Mouse (Mus musculus) lung, postnatal 14 days (tissue): ENCODE results near the gene Tcf20.

Experiments used
- DNase-seq: peaks from one replicate; pipeline ENCODE4 v3.0.0; 2021

Gene Tcf20

DNA sequence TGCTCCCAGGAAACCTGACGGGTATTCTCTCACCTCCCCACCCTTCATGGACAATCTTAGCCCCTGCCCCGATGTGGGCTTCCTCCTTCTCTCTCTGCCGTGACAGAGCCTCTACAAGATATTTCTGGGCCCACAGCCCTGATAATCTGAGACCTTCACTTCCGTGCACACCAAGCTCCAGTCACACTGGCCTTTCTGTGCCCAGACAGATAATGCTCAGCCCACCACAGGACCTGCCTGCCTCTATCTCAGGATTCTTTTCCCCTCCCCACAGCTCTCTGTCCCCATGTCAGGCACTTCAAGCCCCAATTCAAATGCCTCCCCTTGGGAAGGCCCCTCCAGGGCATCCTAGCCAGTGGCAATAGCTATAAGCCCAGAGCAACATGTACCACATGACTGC is 31.0 kb downstream of the Tcf20 start:
- no peak for DNase-seq

DNA sequence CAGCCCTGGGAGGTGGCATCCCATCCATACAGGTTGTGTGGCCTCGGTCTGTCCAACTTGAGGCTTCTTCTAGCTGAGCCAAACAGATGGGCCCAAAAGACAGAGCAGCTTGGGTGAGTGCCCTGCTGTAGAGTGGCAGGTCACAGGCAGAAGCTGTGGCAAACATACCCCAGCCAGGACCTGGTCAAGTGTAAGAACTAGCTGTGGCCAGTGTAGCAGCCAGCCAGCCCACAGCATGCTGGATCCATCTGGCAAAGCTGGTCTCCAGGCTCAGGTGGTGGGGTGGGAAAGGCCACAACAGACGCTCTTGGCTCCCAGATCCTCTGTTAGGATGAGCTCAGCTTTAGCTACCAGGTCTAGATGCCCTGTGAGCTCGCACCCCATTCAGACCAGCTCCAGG is 31.4 kb downstream of the Tcf20 start:
- no peak for DNase-seq

DNA sequence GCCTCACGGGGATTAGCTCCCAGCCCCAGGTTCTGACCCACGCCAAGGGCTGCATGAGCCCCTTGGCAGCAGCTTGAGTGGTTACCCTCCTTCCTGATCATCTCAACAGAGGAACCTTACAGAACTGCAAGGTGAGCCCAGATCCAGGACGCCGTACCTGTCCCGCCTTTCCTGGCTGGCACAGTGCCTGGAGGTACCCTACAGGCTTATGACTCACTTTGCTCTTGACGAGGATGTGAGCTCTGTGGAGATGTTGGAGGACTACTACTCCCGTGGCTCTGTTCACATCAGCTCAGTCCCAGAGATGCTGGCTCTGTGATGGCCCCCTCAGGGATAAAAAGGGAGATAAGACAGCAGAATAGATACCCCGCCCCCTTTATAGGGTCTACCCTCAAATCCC is 32.4 kb downstream of the Tcf20 start:
- DNase-seq = no peak

DNA sequence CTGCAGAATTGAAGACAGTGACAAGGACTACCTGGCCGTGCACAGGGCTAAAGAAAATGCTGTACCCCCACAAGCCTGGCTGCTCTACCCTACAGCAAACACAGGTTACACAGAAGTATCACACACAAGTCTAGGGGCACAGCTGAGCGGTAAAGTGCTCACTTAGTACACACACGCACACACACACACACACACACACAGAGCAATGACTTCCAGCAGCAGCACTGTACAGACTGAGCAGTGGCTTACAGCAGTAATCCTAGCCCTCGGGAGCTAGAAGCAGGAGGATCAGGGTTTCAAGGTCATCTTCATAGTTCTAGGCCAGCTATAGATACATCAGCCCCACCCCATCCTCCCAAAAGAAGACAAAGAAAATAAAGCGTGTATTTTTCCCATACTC is 33.6 kb downstream of the Tcf20 start:
- no peak for DNase-seq

DNA sequence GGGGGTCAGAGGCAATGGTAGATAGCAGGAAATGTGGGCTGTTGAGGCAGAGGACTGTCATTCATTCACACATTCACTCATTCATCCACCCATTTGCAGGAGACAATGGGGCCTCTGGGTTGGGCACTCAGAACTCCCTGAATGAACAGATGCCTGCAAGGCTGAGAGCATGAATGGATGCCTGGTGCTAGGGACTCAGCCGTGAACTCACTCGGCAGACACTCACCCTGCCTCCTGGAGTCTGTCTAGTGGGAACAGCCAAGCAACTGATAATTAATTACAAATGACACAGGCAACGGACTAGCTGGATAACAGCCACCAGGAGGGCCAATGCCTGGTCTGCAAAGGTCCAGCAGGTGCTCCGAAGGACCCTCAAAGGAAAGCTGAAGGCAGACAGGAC is 34.6 kb downstream of the Tcf20 start:
- no peak for DNase-seq

DNA sequence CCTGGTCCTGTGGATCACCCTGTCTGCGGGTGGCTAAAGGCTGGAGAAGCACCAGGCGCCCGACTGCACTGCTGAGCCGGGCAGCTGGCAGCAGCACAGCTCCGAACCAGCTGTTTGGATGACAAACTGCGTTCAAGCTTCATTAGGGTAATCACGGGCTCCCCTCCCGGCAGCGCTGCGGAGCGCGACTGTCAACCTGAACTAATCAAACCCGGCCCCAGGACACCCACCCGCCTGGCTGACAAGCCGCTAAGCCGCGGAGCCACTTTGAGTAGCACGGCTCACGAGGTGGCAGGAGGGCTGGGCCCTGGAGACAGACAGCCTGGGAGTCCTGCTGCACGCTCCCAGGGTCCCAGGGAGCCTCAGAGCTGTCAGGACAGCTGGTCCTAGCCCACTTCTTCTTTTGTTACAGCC is 35.4 kb downstream of the Tcf20 start:
- no peak for DNase-seq

DNA sequence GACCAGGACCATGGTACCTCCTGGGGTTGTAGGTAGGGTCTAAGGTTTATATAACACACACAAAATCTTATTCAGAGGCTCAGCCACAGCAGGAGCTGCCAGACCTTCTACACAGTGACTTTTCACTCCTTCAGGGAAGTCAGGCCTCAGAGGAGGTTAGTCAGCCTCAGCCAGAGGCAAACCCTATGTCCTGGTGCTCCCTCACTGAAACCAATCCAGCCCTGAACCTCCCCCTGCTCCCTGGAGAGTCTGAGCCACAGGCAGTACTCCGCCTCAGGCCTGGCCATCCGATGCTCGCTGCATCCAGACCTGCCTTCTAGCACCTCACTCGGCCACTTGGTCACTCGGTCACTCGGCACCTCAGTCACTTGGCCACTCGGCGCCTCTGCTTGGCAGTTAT is 37.4 kb downstream of the Tcf20 start:
- no peak for DNase-seq

DNA sequence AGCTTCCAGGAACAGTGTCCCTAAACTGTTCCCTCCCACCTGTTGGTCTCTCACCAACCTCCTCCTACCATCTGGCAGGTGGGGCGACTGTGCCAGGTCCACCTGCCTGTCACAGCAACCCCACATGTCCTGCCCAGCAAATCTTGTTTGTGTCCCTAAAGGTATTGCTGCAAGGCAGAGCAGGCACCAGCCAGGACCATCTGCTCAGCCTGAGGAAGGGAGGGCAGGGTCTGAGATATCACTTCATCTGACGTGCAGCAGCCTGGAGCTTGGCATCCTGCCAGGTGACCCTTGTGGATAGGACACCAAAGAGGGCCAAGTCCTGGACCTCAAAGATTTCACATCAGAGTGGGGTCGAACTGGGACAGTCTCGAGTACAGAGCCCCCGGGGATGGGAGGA is 40.2 kb downstream of the Tcf20 start:
- DNase-seq = no peak

DNA sequence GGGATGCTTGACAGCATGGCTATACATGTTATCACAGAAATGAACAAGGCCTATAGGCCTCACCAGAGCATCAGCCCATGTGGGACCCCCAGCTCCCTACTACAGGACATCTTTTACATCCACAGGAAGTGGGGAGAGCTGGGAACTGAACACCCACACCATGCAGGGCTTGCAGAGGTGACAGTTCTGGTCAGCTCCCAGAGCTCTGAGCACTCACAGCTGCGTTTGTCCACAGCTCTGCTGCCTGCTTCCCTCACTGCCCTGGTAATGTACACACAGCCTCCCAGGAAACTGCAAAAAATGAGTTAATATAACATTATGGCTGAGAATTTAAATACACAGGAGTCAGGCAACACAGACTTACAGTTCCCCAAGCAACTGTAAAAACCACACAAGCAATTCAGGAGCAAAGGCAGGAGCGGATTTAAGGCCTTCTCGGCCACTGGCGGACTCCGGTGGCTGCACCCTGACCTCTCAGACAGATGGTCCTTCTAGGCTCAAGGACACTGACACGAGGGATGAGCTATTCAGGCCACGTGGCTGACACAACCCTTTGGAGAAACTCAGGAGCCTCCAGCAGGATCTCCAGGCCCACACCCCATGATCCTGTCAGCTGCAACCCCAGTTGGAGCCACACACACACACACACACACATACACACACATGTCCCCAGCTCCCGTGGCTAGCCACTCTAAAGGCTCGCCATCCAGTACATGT is 43.0 kb downstream of the Tcf20 start:
- DNase-seq = no peak

DNA sequence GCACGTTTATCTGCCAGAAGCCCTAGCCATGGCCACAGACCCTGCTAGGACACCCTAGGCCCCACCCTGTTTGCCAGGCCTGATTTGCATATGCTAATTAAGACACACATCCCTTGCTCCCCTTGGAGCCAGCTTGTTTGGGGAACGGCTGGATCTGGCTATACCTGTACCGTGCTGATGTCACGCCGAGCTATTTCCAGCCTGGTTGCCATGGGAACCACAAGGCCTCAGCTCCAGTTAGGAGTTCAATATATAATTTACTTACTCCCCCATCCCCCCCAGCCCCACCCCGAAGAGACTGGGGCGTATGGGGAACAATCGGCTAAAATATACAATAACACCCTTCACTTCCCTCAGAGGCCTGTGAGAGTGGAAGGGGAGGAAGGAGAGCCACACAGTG is 45.9 kb downstream of the Tcf20 start:
- no peak for DNase-seq

DNA sequence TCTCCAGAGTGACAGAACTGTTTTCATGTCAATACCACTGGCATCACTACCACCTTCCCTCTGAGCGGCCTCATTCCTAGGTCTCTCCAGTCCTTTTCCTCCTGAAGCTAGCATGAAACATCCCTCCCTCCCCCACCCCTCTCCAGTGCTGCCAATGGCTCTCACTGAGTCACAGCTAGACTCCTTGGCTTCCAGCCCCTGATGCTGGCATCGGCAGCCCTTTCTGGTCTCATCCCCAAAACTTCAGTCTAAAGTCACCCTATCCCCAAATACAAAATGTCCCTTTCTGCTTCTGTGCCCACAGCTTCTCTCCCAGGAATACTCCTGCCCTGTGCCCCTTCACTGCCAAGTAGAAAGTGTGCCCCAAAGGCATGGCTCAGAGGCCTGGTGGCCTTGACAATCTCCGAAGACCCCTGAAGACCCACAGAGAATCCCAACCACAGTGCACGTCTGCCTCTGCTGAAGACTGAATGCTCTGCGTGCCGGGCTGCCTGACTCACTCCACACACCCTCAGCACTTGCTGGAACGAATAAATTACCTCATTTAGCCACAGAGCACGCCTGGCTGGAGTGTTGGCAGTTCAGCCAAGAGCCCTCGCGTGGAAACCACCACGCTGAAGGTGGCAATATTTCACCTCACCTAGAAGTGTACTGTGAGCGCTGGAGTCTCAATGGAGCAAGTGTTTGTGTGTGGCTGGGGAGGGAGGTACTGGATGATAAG is 47.0 kb downstream of the Tcf20 start:
- no peak for DNase-seq

DNA sequence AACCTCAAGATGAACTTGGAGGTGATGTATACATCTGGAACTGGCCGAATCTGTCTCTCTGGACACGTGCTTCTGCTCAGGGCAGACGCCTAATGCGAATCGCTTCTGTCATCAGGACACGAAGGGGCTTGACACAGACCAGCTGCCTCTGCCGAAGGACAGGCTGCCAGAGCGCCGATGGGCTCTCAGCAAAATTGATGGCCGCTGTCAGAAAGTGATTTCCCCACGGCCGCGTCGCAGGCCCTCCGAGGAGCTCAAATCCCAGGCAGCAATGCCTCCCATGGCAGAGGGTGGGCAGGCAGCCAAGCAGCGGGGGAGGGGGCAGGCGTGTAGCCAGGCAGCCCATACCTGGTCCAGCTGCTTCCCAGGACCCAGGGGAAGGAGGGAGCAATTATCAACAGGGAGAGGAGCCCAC is 49.5 kb downstream of the Tcf20 start:
- DNase-seq = peak; percentile 38

DNA sequence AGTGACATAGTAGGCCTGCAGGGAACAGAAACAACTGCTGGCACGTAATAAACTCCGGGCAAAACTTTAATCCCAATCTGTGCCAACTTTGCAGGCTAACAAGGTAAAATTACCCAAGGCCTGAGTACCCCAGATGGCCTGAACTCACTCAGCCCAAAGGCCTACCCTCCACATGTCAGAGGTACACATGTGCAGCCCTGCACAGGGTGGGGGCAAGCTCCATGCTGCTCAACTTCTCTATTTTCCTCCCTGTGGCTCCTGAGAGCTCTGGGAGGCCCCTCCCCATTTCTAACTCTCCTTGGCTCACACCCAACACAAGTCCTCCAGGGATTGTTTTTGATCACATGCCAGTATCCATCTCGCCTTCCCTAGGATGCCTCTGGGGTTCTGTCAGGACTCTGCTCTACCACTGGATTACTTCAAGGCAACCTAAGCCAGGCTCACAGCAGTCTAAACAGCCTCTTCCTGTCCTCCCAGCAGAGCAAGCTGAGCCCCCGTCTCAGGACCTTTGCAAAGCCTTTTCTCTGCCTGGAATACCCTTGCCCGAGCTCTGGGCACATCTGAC is 50.2 kb downstream of the Tcf20 start:
- DNase-seq = no peak

DNA sequence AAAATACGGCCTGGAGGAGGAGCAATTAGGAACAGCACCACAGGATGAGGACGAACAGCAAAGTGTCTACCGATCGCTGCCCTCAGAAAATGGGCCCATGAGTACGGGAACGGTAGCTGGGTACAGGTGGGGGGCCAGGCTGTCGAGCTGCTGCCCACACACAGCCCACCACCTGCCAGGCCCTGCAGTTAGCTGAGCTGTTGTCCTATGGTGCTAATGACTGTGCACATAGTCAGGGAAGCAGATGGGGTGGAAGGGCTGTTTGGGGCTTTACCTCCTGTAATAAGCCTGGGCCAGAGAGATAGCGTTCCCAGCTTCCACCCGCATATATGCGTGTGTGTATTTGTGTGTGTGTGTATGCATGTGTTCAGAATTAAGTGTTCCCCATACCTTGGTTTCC is 52.7 kb downstream of the Tcf20 start:
- no peak for DNase-seq

DNA sequence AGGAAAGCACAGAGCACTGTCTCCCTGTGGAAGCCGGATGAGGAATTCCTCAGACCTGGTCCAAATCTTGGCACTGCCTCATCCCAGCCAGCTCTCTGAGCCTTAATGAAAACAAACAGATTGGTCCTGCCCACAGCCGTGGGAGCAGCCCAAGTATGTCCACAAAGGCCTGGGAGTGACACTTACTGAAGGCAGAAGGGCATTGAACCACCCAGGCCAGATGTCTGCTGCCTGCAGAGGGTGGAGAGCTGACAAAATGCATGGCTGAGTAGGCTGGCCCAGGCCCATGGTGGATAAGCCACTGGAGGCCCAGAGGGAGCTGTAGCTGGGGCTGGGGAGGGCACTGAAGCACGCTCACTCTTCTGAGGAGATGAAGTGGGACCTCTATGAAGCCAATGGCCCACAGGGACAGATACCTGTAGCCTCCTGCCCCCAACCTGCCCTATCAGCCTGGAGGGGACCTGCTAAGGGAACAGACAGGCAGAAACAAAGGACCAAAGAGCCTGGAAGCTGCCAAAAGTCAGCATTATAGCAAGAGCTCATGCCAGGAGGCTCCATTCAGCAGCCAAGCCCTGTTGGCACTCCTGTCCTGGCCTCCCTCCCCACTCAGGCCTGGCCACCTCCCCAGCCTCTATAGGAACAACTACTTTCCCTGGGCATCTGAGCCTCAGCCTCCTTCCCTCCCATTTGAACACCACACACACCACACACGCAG is 54.6 kb downstream of the Tcf20 start:
- DNase-seq = no peak

DNA sequence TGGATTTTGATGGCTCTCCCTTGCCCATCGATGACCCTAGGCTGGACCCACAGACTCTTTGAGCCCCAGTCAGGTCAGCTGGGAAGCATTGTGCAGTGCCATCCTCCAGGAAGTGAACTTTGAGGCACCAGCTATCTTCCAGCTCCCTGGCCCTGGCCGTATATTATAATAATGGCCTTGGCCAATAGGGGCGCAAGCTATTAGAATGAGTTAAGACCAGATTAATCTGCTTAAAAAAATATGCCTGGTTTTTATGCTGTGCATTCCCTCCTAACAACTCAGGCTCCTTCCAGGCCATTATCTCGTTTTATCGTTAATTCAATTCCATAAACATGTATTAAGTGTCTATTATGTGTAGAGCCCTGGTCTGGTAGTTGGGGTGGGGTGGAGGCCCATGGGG is 56.2 kb downstream of the Tcf20 start:
- DNase-seq = no peak

DNA sequence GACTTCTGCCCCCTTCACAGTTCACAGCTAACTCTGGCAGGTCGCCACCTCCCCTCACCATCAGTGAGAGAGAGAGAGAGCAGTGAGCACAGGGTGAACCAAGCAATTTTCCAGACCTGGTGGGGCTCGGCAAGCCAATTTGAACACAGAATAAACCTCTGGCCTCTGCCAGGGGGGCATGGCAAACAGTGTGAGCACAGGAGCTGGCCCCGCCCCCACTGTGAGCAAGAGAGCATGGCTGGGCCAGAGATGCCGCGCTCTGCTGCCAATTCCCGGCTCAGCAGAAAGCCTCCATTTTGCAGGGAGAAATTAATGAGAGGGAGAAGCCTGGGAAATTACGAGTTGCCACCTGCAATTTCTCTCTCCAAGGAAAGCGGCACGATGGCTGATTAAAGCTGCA is 58.1 kb downstream of the Tcf20 start:
- no peak for DNase-seq

DNA sequence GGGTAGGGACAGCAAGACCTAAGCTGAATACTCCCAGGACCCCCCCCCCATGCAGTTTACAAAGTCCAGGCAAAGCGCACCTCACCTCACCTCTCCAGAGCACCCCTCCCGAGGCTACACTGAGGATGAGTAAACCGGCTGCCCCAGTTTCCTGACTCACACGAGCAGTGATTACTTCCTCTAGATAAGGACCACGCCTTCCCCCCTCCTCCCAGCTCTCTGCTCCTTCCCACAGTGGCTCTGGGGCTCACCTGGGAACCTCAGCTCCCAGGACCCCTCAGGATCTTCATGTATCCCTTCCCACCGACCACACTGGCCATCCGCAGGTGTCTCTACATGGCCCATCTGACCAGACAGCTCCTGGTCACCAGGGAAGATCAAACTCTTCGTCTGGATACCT is 58.8 kb downstream of the Tcf20 start:
- no peak for DNase-seq

DNA sequence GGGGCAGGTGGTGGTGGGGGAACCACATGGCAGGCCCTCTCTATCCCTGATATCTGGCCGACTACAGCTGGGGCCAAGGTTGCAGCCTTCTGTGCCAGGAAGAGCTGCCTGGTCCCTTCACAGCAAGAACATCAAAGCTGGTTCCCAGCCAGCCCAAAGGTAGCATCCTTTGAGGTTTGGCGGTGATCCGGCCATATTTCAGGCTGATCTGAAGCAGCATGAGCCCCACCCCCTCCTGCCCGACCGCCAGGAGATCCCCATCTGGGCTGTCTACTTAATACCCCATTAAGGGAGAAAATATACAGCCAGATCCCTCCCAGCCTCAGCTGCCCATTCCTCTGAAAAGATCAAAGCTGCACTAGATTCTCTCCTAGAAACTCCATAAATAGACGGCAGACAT is 59.6 kb downstream of the Tcf20 start:
- DNase-seq = no peak

DNA sequence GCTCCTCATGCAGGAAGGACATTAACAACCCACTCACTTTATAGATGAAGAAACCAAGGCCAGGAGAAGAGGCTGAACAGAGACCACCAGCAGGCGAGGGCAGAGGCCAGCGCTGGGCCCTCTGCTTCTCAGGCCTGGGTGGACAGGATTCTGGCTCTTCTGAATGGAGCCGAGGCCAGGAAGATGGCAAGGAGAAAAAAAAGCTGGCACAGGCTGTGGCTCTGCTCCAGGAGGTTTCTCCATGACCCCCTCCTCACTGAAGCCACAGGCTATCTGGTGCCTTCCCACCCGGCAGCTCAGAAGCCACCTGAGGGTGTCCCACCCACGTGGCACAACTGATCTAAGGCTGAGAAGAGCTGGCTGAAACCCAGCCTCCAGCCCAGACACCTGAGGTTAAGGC is 60.6 kb downstream of the Tcf20 start:
- no peak for DNase-seq

DNA sequence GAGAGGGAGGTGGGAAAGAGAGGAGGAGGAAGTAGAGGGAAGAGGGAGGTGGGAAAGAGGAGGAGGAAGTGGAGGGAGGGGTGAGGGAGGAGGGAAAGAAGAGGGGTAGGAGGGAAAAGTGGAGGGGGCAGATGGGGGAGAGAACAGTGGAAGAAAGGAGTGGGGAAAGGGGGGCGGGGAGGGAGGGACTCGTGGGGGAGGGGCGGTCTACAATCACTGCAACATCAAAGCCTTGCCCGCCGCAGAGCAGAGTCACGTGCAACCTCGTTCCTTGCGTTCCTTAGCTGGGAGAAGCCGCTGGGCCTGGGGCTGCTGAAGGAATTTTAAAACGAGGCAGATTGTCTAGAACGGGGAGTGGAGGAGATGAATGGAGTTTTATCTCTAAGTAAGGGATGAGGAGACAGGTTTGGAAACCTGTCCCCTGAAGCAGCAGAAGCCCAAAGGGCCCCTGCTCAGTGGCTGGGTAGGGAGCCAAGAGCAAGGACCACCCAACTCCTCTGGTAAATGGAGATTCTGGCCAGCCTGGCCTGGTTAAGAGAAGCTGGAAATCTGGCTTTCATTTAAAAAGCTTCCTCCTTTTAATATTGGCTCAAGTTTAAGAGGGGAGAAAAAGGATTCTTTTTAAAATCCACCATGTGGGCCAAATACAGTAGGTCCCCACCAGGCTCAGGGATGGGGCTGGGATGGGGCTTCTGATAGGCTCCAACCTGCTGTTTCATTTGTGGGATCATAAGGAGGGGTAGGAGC is 62.8 kb downstream of the Tcf20 start:
- DNase-seq = no peak

DNA sequence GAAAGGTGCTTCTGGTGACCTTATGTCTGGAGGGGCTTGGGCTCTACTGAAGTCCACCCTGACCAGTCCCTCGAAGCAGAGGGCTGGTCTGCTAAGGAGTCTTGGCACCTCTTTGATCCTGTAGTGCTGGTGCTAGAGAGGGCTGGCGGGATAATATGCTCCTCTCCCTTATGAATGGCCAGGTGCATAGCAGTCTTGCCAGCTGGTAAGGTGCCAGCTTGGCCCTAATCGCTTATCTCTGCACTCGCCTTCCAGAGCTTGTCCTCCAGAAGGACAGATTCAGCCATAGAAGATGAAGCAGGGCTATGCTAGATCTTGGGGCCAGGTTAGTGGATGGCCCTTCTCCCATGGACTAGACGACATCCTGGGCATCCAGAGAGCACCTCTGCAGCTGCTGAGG is 64.1 kb downstream of the Tcf20 start:
- DNase-seq = no peak

DNA sequence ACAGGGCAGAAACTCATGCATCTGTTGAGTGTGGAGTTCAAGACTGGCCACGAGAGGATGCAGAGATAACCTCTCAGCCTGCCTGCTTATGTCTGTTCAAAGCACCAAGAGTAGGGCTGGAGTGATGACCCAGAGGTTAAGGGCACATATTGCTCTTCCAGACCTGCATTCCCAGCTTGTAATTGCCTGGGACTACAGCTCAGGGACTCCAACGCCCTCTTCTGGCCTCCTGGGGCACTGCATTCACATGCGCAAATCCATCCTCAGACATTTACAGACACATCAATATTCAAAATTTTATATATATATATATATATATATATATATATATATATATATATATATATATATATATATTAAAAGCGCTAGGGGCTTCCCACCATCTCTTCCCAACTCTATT is 64.9 kb downstream of the Tcf20 start:
- no peak for DNase-seq
